13 mouse cellular contexts compared by ENCODE assay signal in the genomic region with DNA sequence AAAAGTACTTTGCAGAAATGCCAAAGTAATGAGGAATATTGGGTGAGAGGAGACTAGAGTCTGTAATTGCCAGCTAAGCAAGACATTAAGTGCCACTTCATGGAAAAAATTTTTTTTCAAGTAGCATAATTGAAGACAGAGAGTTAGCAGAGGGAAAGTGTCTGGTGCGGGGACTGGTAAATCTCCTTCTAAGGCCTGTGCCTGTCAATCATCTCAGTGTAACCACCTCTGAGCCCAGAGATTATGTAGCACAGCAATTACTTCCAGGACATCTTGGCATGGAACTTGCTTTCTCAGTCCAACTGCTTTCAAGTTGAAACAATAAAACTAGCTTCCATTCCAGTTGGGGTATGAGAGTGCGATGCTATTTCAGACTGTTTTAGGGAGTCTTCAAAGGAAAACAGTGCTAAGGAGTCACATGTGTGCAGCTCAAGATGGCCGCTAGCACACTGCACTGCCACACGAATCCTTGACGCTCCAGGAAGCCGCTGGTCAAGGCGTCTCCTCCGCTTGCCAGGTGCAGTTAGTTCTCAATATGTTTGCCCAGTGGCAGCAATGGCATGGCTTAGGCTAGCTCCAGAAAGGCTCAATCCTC. TPM values are rescaled to one million over a fixed set of nuclear protein-coding genes. Genes with fewer than 3 reads are reported as not detected.
DNase-seq lines count a peak whose midpoint lies in the region; ATAC-seq and TF ChIP-seq lines count a peak whose summit lies in the region.
"Had no signal": no experiment of that assay in that cellular context is flagged by ENCODE, and none has a peak within 500 bp of the region (broad histone marks: within the 10 kb centered on the region; RNA-seq: fewer than 3 reads in every experiment).

No protein-coding gene starts in this region.

- no peaks in the 10 kb centered on the region for H3K9me3 ChIP-seq in forebrain, embryonic 13.5 days (replicated peaks)
- no peaks in the 10 kb centered on the region for H3K9me3 ChIP-seq in forebrain, embryonic 11.5 days (ENCODE audit: control insufficient read depth, low read length)
- no peaks in the 10 kb centered on the region for H3K9me3 ChIP-seq in lung, embryonic 14.5 days (ENCODE audit: low read depth, low read length)
- no peaks in the 10 kb centered on the region for H3K9me3 ChIP-seq in embryonic facial prominence, embryonic 10.5 days
- H3K9me3 ChIP-seq in limb, embryonic 14.5 days (ENCODE audit: control insufficient read depth, low read length): no peaks in the 10 kb centered on the region

- H3K4me2 ChIP-seq in forebrain, embryonic 13.5 days: no peak overlapping the region
- no peak overlapping the region for H3K4me2 ChIP-seq in forebrain, embryonic 11.5 days (ENCODE audit: low read depth, low read length, severe bottlenecking)
- no peak overlapping the region for H3K4me2 ChIP-seq in lung, embryonic 14.5 days
- H3K4me2 ChIP-seq in limb, embryonic 14.5 days (replicated peaks; ENCODE audit: low read depth, low read length, severe bottlenecking): no peak overlapping the region

- H3K4me3 ChIP-seq in forebrain, embryonic 13.5 days: no peak overlapping the region
- no peak overlapping the region for H3K4me3 ChIP-seq in forebrain, embryonic 11.5 days (ENCODE audit: low read depth, low read length)
- H3K4me3 ChIP-seq in lung, embryonic 14.5 days (ENCODE audit: low read depth, low read length): no peak overlapping the region
- no peak overlapping the region for H3K4me3 ChIP-seq in lung, adult 2 months (replicated peaks; ENCODE audit: extremely low read depth, low read depth, low read length)
- H3K4me3 ChIP-seq in embryonic facial prominence, embryonic 10.5 days: no peak overlapping the region
- no peak overlapping the region for H3K4me3 ChIP-seq in limb, embryonic 14.5 days (replicated peaks; ENCODE audit: low read length)

- no peaks in the 10 kb centered on the region for H3K27me3 ChIP-seq in forebrain, embryonic 13.5 days
- no peaks in the 10 kb centered on the region for H3K27me3 ChIP-seq in forebrain, embryonic 11.5 days (ENCODE audit: control insufficient read depth, insufficient read depth, low read length)
- no peaks in the 10 kb centered on the region for H3K27me3 ChIP-seq in lung, embryonic 14.5 days (ENCODE audit: insufficient read depth, low read length)
- no peaks in the 10 kb centered on the region for H3K27me3 ChIP-seq in embryonic facial prominence, embryonic 10.5 days (replicated peaks; ENCODE audit: low read depth, poor library complexity, severe bottlenecking)
- H3K27me3 ChIP-seq in limb, embryonic 14.5 days (ENCODE audit: control insufficient read depth, insufficient read depth, low read length): no peaks in the 10 kb centered on the region
- H3K27me3 ChIP-seq: Patski had no signal

- ATAC-seq in forebrain, embryonic 13.5 days: peak; percentile 66; the same call in 1 of the 2 replicates
- ATAC-seq in forebrain, embryonic 11.5 days (replicated peaks; ENCODE audit: low FRiP score): no peak
- ATAC-seq in lung, embryonic 14.5 days (ENCODE audit: insufficient read depth): no peak
- ATAC-seq in limb, embryonic 14.5 days (ENCODE audit: low FRiP score, low read depth): peak; percentile 67
- ATAC-seq: Patski had no signal

- WGBS in forebrain, embryonic 13.5 days: 74% methylated on average over 8 of the region's 8 CpGs
- WGBS in forebrain, embryonic 11.5 days: 86% methylated on average over 8 of the region's 8 CpGs
- 80% methylated on average over 8 of the region's 8 CpGs for WGBS in lung, embryonic 14.5 days
- WGBS in lung, adult 2 months: 74% methylated on average over 8 of the region's 8 CpGs
- WGBS in embryonic facial prominence, embryonic 10.5 days: 86% methylated on average over 8 of the region's 8 CpGs
- 43% methylated on average over 8 of the region's 8 CpGs for WGBS in limb, embryonic 14.5 days

- no peaks in the 10 kb centered on the region; the same call in 1 of the 2 replicates for H3K36me3 ChIP-seq in forebrain, embryonic 13.5 days (ENCODE audit: poor library complexity, severe bottlenecking)
- H3K36me3 ChIP-seq in forebrain, embryonic 11.5 days (ENCODE audit: control insufficient read depth, insufficient read depth, low read length): no peaks in the 10 kb centered on the region
- H3K36me3 ChIP-seq in lung, embryonic 14.5 days (ENCODE audit: insufficient read depth): no peaks in the 10 kb centered on the region
- no peaks in the 10 kb centered on the region for H3K36me3 ChIP-seq in embryonic facial prominence, embryonic 10.5 days (replicated peaks)
- no peaks in the 10 kb centered on the region for H3K36me3 ChIP-seq in limb, embryonic 14.5 days (ENCODE audit: control insufficient read depth, insufficient read depth, low read length)

- TF ChIP-seq POLR2A in lung, adult 2 months (IDR thresholded peaks at IDR 0.05; ENCODE audit: borderline replicate concordance, extremely low read depth, low read depth, low read length): no peak
- no peak for TF ChIP-seq POLR2A in limb, embryonic 14.5 days (IDR thresholded peaks at IDR 0.05; ENCODE audit: borderline replicate concordance, extremely low read depth, insufficient read depth, insufficient read length)

- no peak overlapping the region for H3K9ac ChIP-seq in forebrain, embryonic 13.5 days
- H3K9ac ChIP-seq in forebrain, embryonic 11.5 days (ENCODE audit: low read length): no peak overlapping the region
- no peak overlapping the region for H3K9ac ChIP-seq in lung, embryonic 14.5 days
- H3K9ac ChIP-seq in limb, embryonic 14.5 days (ENCODE audit: low read depth, low read length, severe bottlenecking): no peak overlapping the region

- H3K27ac ChIP-seq in forebrain, embryonic 13.5 days: 0 out of 2 replicates have a peak overlapping the region, but pooled peaks have one; percentile 49
- no peak overlapping the region for H3K27ac ChIP-seq in forebrain, embryonic 11.5 days (ENCODE audit: low read depth, low read length)
- H3K27ac ChIP-seq in lung, embryonic 14.5 days (ENCODE audit: low read depth): no peak overlapping the region; the same call in 1 of the 2 replicates
- peak overlapping the region; percentile 19; the same call in 1 of the 2 replicates for H3K27ac ChIP-seq in embryonic facial prominence, embryonic 10.5 days (replicated peaks)
- peak overlapping the region; percentile 38; the same call in 1 of the 2 replicates for H3K27ac ChIP-seq in limb, embryonic 14.5 days (replicated peaks; ENCODE audit: low read depth, low read length)
- H3K27ac ChIP-seq: kidney, postnatal 0 days had no signal

- no peak for TF ChIP-seq CTCF in lung, embryonic 14.5 days (IDR thresholded peaks at IDR 0.05; ENCODE audit: low read depth)
- no peak for TF ChIP-seq CTCF in lung, adult 2 months (IDR thresholded peaks at IDR 0.05; ENCODE audit: insufficient read depth, low read length)

- H3K4me1 ChIP-seq in forebrain, embryonic 13.5 days: peaks cover 30% of the 10 kb centered on the region
- peaks cover 5% of the 10 kb centered on the region; the same call in 1 of the 2 replicates for H3K4me1 ChIP-seq in forebrain, embryonic 11.5 days (replicated peaks; ENCODE audit: control insufficient read depth, insufficient read depth, low read length)
- no peaks in the 10 kb centered on the region for H3K4me1 ChIP-seq in lung, embryonic 14.5 days (ENCODE audit: insufficient read depth)
- H3K4me1 ChIP-seq in lung, adult 2 months (ENCODE audit: control insufficient read depth, insufficient read depth, low read length): peaks cover 7% of the 10 kb centered on the region
- H3K4me1 ChIP-seq in embryonic facial prominence, embryonic 10.5 days: peaks cover 29% of the 10 kb centered on the region
- H3K4me1 ChIP-seq in limb, embryonic 14.5 days (ENCODE audit: control insufficient read depth, insufficient read depth, low read length): peaks cover 23% of the 10 kb centered on the region

- no peak for DNase-seq in forebrain, embryonic 11.5 days (ENCODE audit: low spot score)
- peak; percentile 23 for DNase-seq in lung, embryonic 14.5 days
- DNase-seq in lung, adult 2 months: no peak
- no peak for DNase-seq in embryonic facial prominence, embryonic 10.5 days (ENCODE audit: low spot score)
- DNase-seq in limb, embryonic 14.5 days (ENCODE audit: low spot score): peak; percentile 73
- DNase-seq in gastrocnemius, adult 18-20 months (ENCODE audit: low spot score): no peak
- DNase-seq in T-cell, adult 2 months (ENCODE audit: low spot score): no peak
- DNase-seq: adrenal gland, adult 2 months; cerebellum, adult 11-12 months; retina, postnatal 1 day had no signal

RNA-seq across cellular contexts. Expression of gene Xxylt1, which starts 45.5 kb away (rescaled TPM):
- 7.3 and 7.5 TPM in 2 replicates for polyA plus RNA-seq in forebrain, embryonic 13.5 days (2015; fragmentation: Nextera tagmentation; extraction: Ambion mirVana)
- 14.5 and 14.7 TPM in 2 replicates for polyA plus RNA-seq in forebrain, embryonic 11.5 days (2014; fragmentation: Nextera tagmentation; extraction: Ambion mirVana)
- 26.2 and 26.8 TPM in 2 replicates for polyA plus RNA-seq in lung, embryonic 14.5 days (2014; fragmentation: Nextera tagmentation; extraction: Ambion mirVana)
- 15.8 and 21.9 TPM in 2 replicates for polyA plus RNA-seq in lung, adult 2 months (2012; rRNA removed)
- 14.5 and 16.3 TPM in 2 replicates for polyA plus RNA-seq in embryonic facial prominence, embryonic 10.5 days (2016; fragmentation: Nextera tagmentation; extraction: Ambion mirVana)
- polyA plus RNA-seq in limb, embryonic 14.5 days (2012; rRNA removed): 20.0 and 31.3 TPM in 2 replicates
- polyA plus RNA-seq in limb, embryonic 14.5 days (2014; fragmentation: Nextera tagmentation; extraction: Ambion mirVana): 23.8 and 24.5 TPM in 2 replicates
- total RNA-seq in gastrocnemius, adult 18-20 months (2021): 1 to 10 TPM; 2.6 to 4.1 TPM

Comparison
In these comparisons a context has a peak if more than half of its experiments do, and no peak if none do; other contexts are left out.
1. ATAC-seq: peak in forebrain, embryonic 13.5 days (single experiment) and limb, embryonic 14.5 days (single experiment); none in forebrain, embryonic 11.5 days (single experiment) and lung, embryonic 14.5 days (single experiment).
2. H3K27ac ChIP-seq: peak in forebrain, embryonic 13.5 days (single experiment), embryonic facial prominence, embryonic 10.5 days (single experiment) and limb, embryonic 14.5 days (single experiment); none in forebrain, embryonic 11.5 days (single experiment) and lung, embryonic 14.5 days (single experiment).
3. DNase-seq: peak in lung, embryonic 14.5 days (single experiment) and limb, embryonic 14.5 days (single experiment); none in forebrain, embryonic 11.5 days (single experiment), lung, adult 2 months (single experiment), embryonic facial prominence, embryonic 10.5 days (single experiment), gastrocnemius, adult 18-20 months (single experiment) and T-cell, adult 2 months (single experiment).